Mouse (Mus musculus) kidney, adult 2 months (tissue): ENCODE data around the gene Rnf150. TPM values are rescaled to one million over a fixed set of nuclear protein-coding genes. Genes with fewer than 3 reads are reported as not detected.

ENCODE experiments used
- DNase-seq: peaks from one replicate; pipeline ENCODE4 v3.0.0; 2021
- H3K27ac ChIP-seq: fragments of 200-500 bp; 2 replicates; pipeline ENCODE4 v1.5.1; 2012; ENCODE audit warnings: low read depth, low read length, control low read depth, inconsistent platforms; ENCODE audit not compliant: insufficient read depth
- H3K27me3 ChIP-seq: fragments of 200-500 bp; replicated peaks from 2 replicates; pipeline ENCODE4 v1.6.1; 2012; ENCODE audit warnings: mild to moderate bottlenecking, moderate library complexity, low read length, inconsistent platforms; ENCODE audit not compliant: control insufficient read depth, insufficient read depth
- H3K36me3 ChIP-seq: fragments of 200-500 bp; 2 replicates; pipeline ENCODE4 v1.6.1; 2012; ENCODE audit warnings: mild to moderate bottlenecking, moderate library complexity, low read length, inconsistent platforms; ENCODE audit not compliant: control insufficient read depth, insufficient read depth
- H3K4me1 ChIP-seq: fragments of 200-500 bp; 2 replicates; pipeline ENCODE4 v1.6.1; 2011; ENCODE audit warnings: low read length; ENCODE audit not compliant: control insufficient read depth, insufficient read depth
- H3K4me3 ChIP-seq: fragments of 200-500 bp; 2 replicates; pipeline ENCODE4 v1.5.1; 2011; ENCODE audit warnings: mild to moderate bottlenecking, low read depth, low read length, control low read depth; ENCODE audit not compliant: insufficient read depth
- CTCF ChIP-seq: fragments of 200-500 bp; conservative IDR thresholded peaks from 2 replicates; pipeline ENCODE4 v1.5.1; 2011; ENCODE audit warnings: low read depth, mild to moderate bottlenecking, control low read depth, low read length, moderate library complexity, mixed read lengths; ENCODE audit not compliant: insufficient read depth, insufficient read length
- POLR2A ChIP-seq: fragments of 200-500 bp; IDR thresholded peaks from one replicate; pipeline ENCODE4 v1.6.1; 2011; ENCODE audit warnings: low read depth, low read length, control low read depth
- WGBS: fragments of 180-500 bp; shearing (Covaris S2); methylation state at CpG from one replicate; pipeline ENCODE4 v1.1.7; 2018; 5-methylcytosine and 5-hydroxymethylcytosine counted together
- polyA plus RNA-seq: library from polyadenylated mRNA; depleted of rRNA; stranded (reverse); fragments of >200 nt; gene quantifications from 2 replicates; pipeline ENCODE4 v1.2.3, GENCODE M21; 2012

The Rnf150 gene
- polyA plus RNA-seq, 1 experiment = 1.6 TPM

- DNase-seq = no peak
- no peaks in the 10 kb centered on the region for H3K27me3 ChIP-seq
- H3K27ac ChIP-seq = no peak overlapping the region
- no peak for TF ChIP-seq CTCF
- H3K4me3 ChIP-seq = no peak overlapping the region
- H3K36me3 ChIP-seq = no peaks in the 10 kb centered on the region
- 66% methylated on average over 5 of the region's 5 CpGs for WGBS
- no peaks in the 10 kb centered on the region for H3K4me1 ChIP-seq
Measured at GRCm38 (mm10) chr8:83011758-83012157, 148.6 kb downstream of the Rnf150 start.

DNA sequence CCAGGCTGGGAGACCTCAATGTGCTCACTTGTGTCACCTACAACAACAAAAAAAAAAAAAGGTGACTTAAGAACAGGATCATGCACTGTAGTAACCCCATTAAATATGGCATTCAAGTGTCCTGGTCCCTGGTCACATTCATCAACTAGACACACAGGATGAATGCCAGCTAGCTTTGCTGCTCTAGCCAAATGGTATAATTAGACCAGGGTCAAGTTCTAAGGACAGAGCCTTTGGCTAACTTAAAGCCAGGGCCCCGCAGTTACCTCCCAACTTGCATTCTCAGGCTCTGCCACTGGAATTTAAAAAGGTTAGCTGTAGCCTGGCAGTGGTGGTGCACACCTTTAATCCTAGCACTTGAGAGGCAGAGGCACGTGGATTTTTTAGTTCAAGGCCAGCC, 165.1 kb downstream of the Rnf150 start:
- 48% methylated on average over 2 of the region's 2 CpGs for WGBS
- DNase-seq = peak; percentile 41
- Histone ChIP-seq H3K27me3 (no peaks in the 10 kb centered on the region), H3K36me3 (no peaks in the 10 kb centered on the region), H3K4me3 (no peak overlapping the region), H3K4me1 (no peaks in the 10 kb centered on the region), H3K27ac (no peak overlapping the region)
- TF ChIP-seq CTCF (no peak), POLR2A (no peak)

- Histone ChIP-seq H3K36me3 (no peaks in the 10 kb centered on the region), H3K27me3 (no peaks in the 10 kb centered on the region; the same call in 1 of the 2 replicates), H3K4me3 (no peak overlapping the region), H3K4me1 (no peaks in the 10 kb centered on the region), H3K27ac (no peak overlapping the region)
- no peak for DNase-seq
- WGBS = 63% methylated on average over 7 of the region's 7 CpGs
- TF ChIP-seq POLR2A (no peak), CTCF (no peak)
Measured at GRCm38 (mm10) chr8:83032800-83033199, 169.6 kb downstream of the Rnf150 start.

DNA sequence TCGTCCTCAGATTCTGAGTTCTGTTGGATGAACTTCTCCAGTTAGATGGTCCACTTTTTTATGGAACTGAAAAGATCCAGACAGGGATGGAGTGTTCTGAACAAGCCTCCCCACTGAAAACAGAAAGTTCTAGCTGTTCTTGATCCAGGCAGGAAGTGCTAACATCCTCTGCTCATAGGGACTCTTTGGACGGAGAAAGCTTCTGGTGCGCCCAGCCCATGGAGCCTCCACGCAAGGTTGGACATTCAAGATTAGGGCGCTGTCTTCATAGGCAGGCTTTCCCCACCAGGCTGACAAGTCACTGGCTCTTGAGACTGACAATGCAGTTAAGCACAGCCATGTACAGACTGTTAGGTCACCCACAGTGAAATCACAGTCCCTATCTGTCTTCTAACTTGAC, 172.0 kb downstream of the Rnf150 start:
- Histone ChIP-seq H3K36me3 (no peaks in the 10 kb centered on the region), H3K4me3 (no peak overlapping the region), H3K4me1 (no peaks in the 10 kb centered on the region), H3K27ac (no peak overlapping the region), H3K27me3 (no peaks in the 10 kb centered on the region; the same call in 1 of the 2 replicates)
- DNase-seq = no peak
- TF ChIP-seq POLR2A (no peak), CTCF (no peak)
- WGBS = 89% methylated on average over 5 of the region's 5 CpGs

GRCm38 (mm10) chr8:83036521-83037166, 173.5 kb downstream of the Rnf150 start:
- no peaks in the 10 kb centered on the region; the same call in 1 of the 2 replicates for H3K27me3 ChIP-seq
- no peak overlapping the region for H3K27ac ChIP-seq
- no peak for TF ChIP-seq POLR2A
- TF ChIP-seq CTCF = no peak
- H3K36me3 ChIP-seq = no peaks in the 10 kb centered on the region
- H3K4me3 ChIP-seq = no peak overlapping the region
- H3K4me1 ChIP-seq = no peaks in the 10 kb centered on the region
- WGBS = 64% methylated on average over 3 of the region's 3 CpGs
- DNase-seq = no peak

DNA sequence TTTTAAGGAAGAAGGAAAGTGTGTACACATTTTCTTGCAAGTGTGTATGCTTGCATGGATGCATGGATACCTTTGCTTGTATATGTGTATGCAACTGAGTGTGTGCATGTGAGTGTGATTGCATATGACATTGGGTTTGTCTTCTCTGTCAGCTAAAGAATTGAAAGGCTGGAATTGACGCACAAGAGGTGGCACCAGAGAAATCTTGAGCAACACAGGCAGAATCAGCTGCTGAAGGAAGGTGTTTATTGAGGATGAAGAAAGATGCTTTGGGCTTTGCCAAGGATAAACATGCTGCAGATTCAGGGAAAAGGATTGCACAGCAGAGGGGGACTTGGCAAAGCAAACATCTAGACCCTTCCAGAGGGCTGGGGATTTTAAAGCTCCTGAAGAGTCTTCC, 174.2 kb downstream of the Rnf150 start:
- no peak overlapping the region for H3K4me3 ChIP-seq
- no peaks in the 10 kb centered on the region; the same call in 1 of the 2 replicates for H3K27me3 ChIP-seq
- no peak for DNase-seq
- no peaks in the 10 kb centered on the region for H3K4me1 ChIP-seq
- TF ChIP-seq CTCF (no peak), POLR2A (no peak)
- 94% methylated on average over 1 of the region's 1 CpGs for WGBS
- H3K36me3 ChIP-seq = no peaks in the 10 kb centered on the region
- no peak overlapping the region for H3K27ac ChIP-seq

GRCm38 (mm10) chr8:83038575-83038974, 175.4 kb downstream of the Rnf150 start:
- no peak overlapping the region for H3K27ac ChIP-seq
- no peak for DNase-seq
- 78% methylated on average over 10 of the region's 10 CpGs for WGBS
- H3K4me1 ChIP-seq = no peaks in the 10 kb centered on the region
- TF ChIP-seq POLR2A = no peak
- no peak for TF ChIP-seq CTCF
- H3K4me3 ChIP-seq = no peak overlapping the region
- H3K36me3 ChIP-seq = no peaks in the 10 kb centered on the region
- no peaks in the 10 kb centered on the region; the same call in 1 of the 2 replicates for H3K27me3 ChIP-seq
